Mouse (Mus musculus) brain, embryonic 14.5 days (tissue): Measurements from ENCODE around the gene Rsph14.

Experiments
- CTCF ChIP-seq: fragments of 200-500 bp; IDR thresholded peaks from 2 replicates; pipeline ENCODE4 v1.5.1; 2012; ENCODE audit warnings: inconsistent platforms, mild to moderate bottlenecking, moderate library complexity, borderline replicate concordance; ENCODE audit not compliant: insufficient read depth, insufficient read length; ENCODE audit errors: extremely low read depth
- POLR2A ChIP-seq: fragments of 200-500 bp; IDR thresholded peaks from 2 replicates; pipeline ENCODE4 v1.6.1; 2012; ENCODE audit warnings: mild to moderate bottlenecking, inconsistent platforms, borderline replicate concordance; ENCODE audit not compliant: poor library complexity, insufficient read depth, insufficient read length, severe bottlenecking; ENCODE audit errors: extremely low read depth

- TF ChIP-seq CTCF (no peak), POLR2A (no peak)
Measured at GRCm38 (mm10) chr10:75054125-75054524, 21.7 kb upstream of the Rsph14 start.
